Mouse (Mus musculus) embryo, embryonic 9.5 days (tissue): Measurements from ENCODE around the gene Ssbp2.

Experiments
- DNase-seq: peaks from one replicate; pipeline ENCODE4 v3.0.0-alpha.2; 2017; ENCODE audit errors: extremely low spot score

Ssbp2 gene

GRCm38 (mm10) chr13:91459896-91460620 lies at the start of gene Ssbp2:
TSS of gene Ssbp2 (plus strand) at chr13:91460283.
- no peak for DNase-seq

GRCm38 (mm10) chr13:91413752-91414503 lies 46.2 kb upstream of the Ssbp2 start:
- DNase-seq, result no peak

DNA sequence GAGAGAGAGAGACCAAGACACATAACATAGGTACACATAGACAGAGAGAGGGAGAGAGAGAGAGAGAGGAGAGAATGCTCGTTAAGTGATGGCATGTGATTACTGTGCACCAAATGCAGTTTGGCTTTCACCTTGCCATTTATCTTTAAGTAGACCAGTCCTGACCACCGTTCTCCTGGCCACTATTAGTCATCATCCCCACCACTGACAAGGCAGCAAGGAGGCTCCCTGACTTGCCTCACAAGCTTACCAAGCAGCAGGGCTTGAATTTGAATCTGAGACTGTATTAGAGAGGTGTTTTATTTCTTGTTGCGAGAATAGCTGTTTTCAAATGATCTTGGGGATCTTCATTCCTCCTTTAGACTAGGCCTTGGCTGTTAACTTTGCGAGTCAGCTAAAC lies 44.2 kb upstream of the Ssbp2 start:
- DNase-seq, result no peak

- DNase-seq, result no peak
These were observed 43.4 kb upstream of the Ssbp2 start for GRCm38 (mm10) chr13:91416698-91417097.

DNA sequence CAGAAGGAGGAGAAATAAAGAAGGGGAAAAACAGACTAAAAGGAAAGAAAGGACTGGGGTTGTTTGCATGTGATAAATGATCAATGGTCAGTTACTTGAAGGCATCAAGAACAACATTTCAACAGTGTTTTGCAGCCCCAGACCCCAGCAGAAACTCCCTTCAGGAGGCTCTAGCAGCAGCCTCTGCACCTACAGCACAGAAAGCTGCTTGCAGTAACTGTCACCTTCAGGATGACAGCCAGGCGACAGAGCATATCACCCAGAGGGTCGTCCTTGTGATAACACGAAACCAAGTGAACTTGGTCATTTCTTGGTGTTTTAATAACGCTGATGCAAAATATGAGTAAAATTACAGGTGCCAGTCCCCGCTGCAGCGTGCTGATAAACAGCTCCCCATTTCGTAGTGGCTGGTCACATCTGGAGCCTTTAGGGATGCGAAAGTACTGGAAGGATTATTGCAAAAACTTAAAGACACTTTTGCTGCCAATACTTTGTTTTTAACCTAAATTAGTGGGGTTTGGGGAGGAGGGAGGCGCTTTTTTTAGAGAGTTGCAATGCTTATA lies 38.6 kb upstream of the Ssbp2 start:
- DNase-seq, result peak; percentile 25

GRCm38 (mm10) chr13:91430867-91431266 lies 29.2 kb upstream of the Ssbp2 start:
- DNase-seq, result no peak

- DNase-seq, result no peak
These were observed 28.4 kb upstream of the Ssbp2 start for GRCm38 (mm10) chr13:91431392-91432355.

DNA sequence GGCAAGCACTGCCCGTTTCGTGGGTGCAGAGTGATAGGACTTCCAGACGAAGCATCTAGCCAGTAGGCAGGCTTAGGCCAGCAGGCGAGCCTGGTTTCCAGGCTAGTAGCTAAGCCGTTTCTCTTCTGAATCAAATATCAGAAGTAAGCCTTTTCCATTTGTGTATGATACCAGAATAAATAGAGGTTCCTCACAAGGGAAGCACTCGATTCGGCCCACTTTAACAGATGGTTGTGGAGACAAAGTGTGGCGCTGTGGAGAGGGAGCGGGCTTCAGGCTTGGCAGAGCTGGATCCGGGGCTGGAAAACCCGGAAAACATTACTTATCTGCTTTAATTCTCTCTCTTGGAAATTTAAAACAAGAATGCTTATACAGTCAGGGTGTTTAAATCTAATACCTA lies 27.1 kb upstream of the Ssbp2 start:
- DNase-seq, result no peak

GRCm38 (mm10) chr13:91437931-91438330 lies 22.2 kb upstream of the Ssbp2 start:
- DNase-seq, result no peak

DNA sequence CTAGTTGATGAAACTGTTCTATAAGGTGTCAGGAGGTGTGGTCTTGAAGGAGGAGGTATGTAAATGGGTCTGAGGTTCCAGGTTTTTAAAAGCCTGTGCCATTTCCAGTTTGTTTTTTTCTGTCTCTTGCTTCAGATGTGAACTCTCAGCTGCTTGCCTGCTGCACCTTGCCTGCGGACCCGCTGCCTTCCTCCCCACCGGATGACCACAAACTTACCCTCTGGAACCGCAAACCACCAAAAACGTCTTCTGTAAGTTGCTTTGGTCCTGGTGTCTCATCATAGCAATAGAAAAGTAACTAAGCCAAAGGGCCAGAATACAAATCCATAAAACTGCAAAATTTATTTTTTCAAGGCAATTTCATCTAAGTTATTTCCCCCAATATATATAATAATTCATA lies 18.6 kb upstream of the Ssbp2 start:
- DNase-seq, result no peak

DNA sequence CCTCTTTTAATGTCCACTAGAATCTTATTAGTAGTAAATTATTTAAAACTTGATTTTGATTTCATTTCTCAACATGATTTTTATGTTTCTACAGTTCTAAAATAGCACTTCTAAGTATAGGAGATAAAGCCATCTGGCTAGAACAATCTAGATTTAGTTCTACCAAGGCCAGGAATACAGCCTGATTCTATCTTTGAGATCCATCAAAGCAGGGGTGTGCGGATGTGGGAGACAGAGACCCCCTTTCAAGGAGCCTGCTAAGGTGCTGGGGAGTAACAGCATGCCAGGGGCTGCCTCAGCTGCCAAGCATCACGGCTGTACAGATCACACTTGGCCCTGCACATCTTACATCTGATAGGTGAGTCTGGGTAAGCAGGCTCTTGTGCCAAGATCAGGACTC lies 13.4 kb upstream of the Ssbp2 start:
- DNase-seq, result no peak

DNA sequence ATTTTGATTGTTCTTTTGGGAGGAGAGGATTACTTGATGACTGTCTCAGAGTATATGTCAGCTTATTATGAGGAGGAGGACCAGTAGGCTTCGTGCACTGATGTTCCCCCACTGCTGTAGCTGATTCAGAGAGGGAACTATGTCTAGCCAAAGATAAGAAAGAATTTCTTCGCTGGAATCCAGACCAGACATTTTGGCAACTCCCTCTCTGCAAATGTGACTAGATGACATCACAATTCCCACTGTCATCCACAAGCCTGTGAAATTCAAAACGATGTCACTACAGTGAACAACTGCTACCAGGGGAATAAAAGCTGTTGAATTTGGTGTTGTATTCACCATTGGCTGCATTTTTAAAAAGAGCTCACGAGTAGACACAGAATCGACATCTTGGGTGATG lies 11.1 kb upstream of the Ssbp2 start:
- no peak for DNase-seq

DNA sequence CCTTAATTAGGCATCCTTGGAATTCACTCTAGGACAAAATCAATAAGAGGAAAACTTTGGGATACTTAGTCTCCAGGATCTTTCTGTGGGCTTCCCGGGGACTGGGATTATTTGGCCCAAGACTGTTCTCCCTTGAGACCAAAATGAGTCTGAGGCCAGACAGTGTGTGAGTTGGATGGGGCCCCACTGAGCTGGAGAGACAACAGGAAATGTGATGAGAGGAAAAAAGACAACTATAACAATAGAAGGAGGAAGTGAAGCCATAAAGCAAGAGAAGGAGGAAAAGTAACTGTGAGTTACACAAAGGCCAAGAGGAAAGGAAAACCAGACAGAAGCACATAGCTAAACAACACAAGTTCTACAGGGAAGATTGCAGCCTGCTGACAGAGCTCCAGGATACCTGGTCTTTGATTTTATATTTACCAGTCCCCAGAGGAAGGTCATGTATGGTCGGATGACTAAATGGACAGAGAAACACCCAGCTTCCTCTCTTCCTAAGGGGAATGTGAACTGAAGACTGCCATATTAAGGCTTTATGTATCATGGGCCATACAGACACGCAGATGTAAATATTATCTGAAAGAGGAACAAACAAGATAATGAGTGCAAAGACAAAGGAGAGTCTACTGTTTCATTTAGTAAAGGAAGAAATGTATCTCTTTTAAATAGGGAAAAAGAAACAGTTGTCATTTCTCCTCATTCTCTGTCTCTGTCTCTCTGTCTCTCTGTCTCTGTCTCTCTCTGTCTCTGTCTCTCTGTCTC lies 8.5 kb upstream of the Ssbp2 start:
- DNase-seq, result no peak

DNA sequence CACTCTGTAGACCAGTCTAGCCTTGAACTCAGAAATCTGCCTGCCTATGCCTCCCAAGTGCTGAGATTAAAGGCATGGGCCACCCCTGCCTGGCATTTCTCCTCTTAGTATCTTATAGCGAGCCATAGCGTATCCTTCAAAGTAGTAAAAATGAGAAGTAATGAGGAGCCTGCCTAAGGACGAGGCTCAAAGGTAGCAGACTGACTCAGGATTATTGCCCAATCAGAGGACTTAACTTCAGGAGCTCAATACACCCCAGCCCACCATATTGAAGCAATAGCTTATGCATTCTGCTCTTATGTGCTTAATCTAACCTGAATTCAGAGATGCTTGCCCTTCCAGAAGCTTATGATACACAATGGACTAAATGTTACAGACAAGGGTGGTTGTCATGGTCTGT lies 7.8 kb upstream of the Ssbp2 start:
- DNase-seq, result no peak

DNA sequence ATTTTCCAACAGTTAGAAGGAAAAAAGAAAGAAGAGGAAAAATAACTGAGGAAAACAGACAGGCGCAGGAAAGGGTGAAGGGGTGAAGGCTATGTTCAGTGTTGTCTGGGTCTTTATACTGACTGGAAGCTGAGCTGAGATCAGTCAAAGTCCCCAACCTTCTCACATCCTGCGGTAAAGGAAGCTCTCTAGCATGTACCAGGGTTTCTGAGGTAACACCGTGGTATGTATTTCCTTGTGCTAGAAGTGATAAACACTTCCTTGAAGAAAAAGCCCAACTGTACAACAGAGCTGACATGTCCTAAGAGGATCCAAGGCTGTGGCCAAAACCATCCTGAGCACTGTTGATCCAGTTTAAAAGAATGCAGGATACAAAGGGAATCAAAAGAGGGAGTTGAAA lies 6.8 kb upstream of the Ssbp2 start:
- no peak for DNase-seq

DNA sequence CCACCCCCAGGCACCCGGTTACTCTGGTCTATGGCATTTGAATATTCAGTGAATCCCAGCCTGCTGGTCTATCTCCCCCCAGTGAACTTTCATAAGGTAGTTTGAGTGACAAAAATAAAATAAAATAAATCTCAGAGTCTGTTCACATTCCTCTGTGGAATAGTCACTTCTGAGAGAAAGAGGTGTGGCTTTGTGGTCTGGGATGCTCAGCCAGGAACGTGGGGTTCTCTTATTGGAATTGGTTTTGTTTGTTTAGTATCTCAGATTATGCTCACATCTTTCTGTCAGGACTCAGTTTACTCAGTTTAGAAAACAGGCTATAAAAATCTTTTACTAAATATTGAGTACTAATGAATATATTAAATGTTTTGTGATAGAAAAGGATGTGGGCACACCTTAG lies 4.0 kb upstream of the Ssbp2 start:
- DNase-seq, result no peak

DNA sequence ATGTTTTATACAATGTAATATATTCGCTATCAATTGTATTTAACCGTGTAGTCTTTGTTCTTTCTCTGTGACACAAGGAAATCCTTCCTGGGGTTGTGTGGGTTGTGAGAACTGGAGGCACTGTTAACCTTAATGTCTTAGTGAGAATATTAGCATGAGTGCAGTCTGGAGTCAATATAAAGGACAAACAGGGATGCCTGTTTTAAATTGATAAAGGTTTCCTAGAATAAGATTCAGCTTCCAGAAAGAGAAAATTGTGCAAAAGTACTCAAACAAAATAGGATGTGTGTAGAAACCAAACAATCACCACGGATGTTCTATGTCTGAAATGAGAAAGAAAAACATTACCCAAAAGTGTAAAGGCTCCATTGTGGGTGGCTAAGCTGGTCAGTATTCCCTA lies 3.3 kb upstream of the Ssbp2 start:
- no peak for DNase-seq

- no peak for DNase-seq
These were observed 2.1 kb upstream of the Ssbp2 start for GRCm38 (mm10) chr13:91457974-91458373.

DNA sequence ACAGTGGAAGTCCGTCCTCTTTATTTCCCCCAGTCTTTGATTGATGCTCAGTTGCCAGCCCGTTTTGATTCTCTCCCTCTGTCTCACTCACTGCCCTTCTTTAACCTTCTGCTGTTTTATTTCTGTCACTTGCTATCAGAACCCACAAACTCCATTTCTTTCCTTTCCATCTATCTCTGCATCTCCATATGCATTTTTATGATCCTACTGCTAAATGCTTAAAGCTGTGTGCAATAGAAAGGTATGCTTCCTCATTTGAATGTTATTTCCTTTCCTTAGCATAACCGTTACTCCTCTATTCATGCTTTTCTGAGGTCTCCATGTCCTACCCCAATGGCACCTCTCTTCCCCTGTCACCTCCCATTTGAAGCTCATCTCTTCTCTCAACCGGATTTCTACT lies 594 bp upstream of the Ssbp2 start:
- no peak for DNase-seq

GRCm38 (mm10) chr13:91460621-91461284 lies 670 bp downstream of the Ssbp2 start:
- DNase-seq, result peak; percentile 100

DNA sequence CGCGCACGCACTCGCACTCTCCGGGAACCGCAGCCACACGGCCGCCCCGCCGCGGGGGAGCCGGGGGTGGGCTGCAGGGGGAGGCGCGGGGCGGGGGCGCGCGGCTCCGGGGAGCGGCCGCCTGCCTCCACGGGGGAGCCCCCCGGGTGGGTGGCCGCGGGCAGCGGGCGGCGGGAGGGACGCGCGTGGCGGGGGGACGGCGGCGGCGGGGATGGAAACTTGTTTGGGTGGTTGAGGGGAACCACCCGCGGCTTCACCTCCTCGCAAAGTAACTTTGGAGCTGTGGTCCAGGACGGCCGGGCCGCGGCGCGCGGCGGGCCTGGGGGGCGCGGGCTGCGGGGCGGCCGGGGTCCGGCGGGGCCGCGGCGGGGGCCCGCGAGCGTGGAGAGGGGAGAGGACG lies 1.2 kb downstream of the Ssbp2 start:
- DNase-seq, result no peak
